Mouse (Mus musculus) layer of hippocampus, postnatal 10 days (tissue): Measurements from ENCODE around the gene Htr1a. TPM values are rescaled to one million over a fixed set of nuclear protein-coding genes. Genes with fewer than 3 reads are reported as not detected.

Source experiments
- DNase-seq, 2 experiments: peaks; one replicate each; pipeline ENCODE4 v3.0.0; 2021; ENCODE audit warnings: low spot score in 2 of 2
- long read RNA-seq: library from polyadenylated mRNA; stranded (forward); transcript quantifications from one replicate; pipeline ENCODE4 v2.0.0, GENCODE M21; 2023
- total RNA-seq, 2 experiments: library from RNA; stranded (reverse); gene quantifications; 2 replicates each; pipeline ENCODE4 v1.2.3; 2021

Gene Htr1a
- 10 to 100 TPM; 15.6 to 17.1 TPM for total RNA-seq
- long read RNA-seq, full-length matches to known transcripts: 8 of 9 reads
- long read RNA-seq, partial matches to known transcripts: 0 of 9 reads
- long read RNA-seq, other reads (novel, unspliced or antisense): 1 of 9 reads

GRCm38 (mm10) chr13:105443339-105443738 is at the start of gene Htr1a:
Gene Htr1a, plus strand, starts transcription at chr13:105443639.
- DNase-seq: no peak

DNA sequence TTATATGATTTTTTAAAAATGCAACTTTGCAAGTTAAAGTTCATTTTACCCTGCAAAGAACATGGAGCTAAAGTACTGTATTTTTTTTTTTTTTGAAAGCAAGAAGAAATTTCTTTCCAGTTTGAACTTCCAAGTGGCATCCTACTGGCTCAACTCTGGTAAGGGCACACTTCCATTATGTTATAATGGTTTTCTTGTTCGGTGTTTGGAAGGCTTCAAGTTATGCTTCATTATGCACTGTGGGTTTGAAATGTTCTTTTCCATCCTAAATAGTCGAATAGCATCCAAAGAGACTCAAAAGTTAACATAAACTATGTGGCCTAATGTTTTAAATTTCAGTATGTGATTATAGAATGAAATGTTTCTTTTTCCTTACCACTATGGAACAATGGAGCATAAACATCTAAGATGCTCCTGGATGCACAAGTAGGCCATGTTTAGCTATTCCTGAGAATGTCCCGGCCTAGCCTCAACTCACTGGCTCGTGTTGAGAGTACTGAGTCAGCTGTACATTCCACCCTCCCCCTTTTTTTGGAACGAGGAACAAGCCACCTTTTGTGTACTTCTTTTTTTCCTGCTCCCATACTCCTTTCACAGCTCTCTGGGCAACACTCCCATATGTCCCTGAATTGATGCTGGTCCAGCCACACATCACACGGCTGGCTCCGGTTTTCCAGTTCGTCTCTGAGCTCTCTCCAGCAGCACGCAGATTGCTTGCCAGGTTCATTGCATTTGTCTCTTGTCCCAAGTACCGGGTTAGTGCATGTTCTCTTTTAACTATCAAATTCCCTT is 31.7 kb upstream of the Htr1a start:
- peak; percentile 49 to 65 for DNase-seq

- DNase-seq: no peak
Measured at GRCm38 (mm10) chr13:105412327-105412722, 31.1 kb upstream of the Htr1a start.

DNA sequence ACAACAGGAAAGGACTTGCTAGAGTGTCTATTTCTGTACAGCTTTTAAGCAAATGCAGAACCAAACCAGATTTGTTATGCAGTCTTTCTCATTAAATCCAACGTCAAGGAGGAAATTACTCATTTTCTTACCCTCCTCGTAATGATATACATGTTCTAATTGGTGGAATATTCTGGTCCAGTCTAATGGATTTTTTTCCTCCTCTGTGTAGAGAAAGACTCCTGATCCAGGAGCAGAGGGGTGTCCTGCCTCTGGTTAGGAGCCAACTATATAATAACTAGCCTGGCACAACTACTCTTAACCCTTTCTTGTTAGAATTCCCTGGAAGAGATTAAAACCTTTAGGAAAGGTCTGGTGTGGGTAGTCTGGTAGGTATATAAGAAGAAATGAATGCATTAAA is 10.3 kb upstream of the Htr1a start:
- DNase-seq: no peak

DNA sequence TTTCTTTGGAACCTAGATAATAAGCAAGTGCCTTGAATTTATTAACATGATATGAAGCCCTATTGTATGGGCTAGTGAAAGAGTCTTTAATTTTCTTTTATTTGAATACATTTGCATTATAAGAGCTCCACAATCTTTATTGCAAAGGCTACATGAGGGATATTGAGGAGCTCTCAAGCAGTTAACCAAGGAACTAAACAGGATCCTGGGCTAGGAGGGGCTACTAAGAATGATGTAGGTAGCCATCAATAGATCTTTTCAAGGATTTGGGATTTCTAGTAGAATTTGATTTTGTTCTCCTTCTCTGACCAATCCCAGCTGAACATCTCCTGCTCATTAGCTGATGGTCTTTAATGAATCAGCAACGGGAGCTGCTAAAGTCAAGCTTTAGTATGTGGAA is 9.8 kb upstream of the Htr1a start:
- no peak for DNase-seq

DNA sequence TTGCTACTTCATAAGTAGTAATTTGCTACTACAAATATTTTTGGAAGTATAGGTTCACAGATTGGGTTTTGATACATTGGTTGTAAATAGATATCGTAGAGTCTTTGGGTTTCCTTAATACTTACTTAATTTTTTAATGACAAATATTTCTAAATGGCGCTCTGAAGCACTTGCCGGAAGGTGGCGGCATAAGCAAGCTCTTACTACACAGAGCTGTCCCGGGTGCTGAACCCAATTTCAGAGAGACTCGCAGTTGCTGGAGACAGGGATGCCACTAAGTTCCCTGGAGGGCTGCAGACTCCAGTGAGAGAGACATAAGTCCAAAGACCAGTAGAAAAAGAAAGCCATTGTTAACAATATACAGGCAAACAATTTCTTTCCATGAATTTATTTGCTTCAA is 863 bp upstream of the Htr1a start:
- DNase-seq: peak; percentile 71 to 80

GRCm38 (mm10) chr13:105443871-105444237 is 415 bp downstream of the Htr1a start:
- DNase-seq: peak; percentile 36 to 47

DNA sequence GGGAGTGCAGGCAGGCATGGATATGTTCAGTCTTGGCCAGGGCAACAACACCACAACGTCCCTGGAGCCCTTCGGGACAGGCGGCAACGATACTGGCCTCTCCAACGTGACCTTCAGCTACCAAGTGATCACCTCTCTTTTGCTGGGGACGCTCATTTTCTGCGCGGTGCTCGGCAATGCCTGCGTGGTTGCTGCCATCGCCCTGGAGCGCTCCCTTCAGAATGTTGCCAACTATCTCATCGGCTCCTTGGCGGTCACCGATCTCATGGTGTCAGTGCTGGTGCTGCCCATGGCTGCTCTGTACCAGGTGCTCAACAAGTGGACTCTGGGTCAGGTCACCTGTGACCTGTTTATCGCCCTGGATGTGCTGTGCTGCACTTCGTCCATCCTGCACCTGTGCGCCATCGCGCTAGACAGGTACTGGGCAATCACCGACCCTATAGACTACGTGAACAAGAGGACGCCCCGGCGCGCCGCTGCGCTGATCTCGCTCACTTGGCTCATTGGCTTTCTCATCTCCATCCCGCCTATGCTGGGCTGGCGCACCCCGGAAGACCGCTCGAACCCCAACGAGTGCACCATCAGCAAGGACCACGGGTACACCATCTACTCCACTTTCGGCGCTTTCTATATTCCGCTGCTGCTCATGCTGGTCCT is 927 bp downstream of the Htr1a start:
- DNase-seq: peak; percentile 23 to 47

- DNase-seq: peak; percentile 21 to 30
Measured at GRCm38 (mm10) chr13:105444895-105445281, 1.4 kb downstream of the Htr1a start.

DNA sequence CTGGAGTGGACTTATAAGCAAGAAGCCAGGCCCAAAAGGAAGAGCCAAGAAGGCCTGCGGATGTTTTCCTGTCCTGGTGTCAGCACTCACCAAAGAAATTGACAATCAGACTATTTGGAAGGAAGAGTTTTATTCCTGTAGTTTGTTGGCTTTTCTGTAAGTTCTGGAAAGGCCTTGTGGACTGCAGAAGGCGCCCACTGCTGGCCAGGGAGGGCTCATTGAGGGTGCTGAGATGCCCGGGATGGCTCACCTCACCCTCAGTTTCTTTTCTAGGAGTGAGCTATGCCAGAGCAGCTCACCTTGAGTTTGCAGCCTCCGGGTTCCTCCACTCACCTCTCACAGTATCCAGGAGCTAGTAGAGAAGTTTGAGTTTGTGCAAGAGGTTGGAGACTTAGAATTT is 2.8 kb downstream of the Htr1a start:
- no peak for DNase-seq

DNA sequence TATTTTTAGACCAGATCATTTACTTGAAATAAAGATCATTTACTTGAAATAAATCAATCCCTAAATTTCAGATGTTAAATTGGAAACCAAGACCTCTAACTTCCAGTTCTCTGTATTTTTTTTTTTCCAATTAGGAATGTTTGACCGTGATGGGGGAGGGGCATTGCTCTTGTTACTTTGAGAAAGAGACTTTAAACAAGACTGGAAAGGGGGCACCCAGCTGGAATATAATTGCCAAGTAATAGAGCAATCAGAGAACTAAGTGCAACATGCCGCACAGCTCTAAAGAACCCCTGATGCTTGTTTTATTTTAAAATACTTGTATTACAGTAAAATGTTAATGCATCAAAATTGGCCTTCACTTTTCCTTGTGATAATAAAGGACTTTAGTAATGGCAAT is 4.3 kb downstream of the Htr1a start:
- DNase-seq: no peak

DNA sequence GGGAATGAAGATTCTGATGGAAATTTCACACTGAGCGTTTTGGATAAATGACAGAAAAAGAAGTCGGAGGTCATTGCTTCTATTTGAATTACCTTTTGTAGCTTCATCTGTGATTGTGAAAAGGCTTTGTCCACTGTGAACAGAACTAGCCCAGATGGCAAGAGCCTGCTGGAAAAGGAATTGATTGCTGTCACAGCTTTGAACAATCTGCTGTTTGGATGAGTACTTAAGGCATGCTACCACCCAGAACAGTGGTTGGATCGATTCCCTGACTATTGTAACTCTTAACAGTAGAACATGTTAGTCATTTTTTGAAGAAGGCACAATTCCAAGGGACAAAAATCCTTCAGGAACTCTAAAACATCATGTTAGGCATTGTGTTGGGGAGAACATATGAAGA is 8.1 kb downstream of the Htr1a start:
- DNase-seq: peak in 1 of 2 experiments; percentile 41

Other genes starting within 250 kb of the Htr1a start
- 10 to 100 TPM; 28.9 to 30.4 TPM for gene Rnf180, start 148.8 kb upstream of the Htr1a start, total RNA-seq